Mouse (Mus musculus): ENCODE measurements at regions not wholly inside any gene's neighbourhood (a gene's known extent, or its start where the extent isn't known, plus 50 kb on each side); places are given as distances from the start of the nearest gene placed in this dataset.

DNA sequence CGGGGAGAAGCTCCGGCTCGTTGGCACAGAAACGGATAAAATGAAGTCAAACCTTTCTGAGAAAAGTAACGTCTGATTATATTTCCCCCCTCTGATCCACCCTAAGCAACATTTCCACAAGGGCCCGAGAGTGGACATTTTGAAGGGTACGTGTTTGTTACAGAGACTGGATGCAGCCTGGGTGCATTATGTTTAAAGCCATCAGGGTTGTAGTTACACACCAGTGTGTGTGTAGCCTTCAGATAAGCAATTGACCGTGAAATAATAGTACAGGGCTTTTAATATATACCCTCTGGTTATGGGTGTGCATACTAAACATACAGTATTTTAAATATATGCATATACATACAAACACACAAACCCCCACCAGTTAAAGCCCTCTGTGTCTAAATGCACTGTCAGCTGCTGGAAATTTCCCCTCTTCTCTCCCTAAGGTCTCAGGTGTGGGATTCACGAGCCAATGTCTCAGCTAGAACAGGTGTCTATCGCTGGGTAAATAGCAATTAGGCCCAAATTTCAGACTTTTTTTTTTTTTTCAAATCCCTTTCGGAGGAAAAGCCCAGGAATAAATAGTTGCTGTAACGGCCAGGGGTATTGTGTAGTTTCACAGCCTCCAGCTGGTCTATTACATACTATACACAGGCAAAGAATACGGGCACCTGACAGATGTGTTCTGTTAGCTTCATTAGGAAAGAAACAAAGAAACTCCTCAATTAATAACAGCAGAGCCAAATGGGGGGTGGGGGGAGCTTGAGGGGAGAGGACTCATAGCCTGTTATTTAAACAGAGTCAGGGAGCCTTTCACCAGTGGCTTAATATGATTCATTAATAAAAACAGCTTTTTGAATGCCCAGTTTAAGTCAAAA is 122.8 kb downstream of the Id4 start:
- in situ Hi-C loops (cut with MboI; ENCODE audit: low pct_ligation_motif_present, low pct_unique_long_range_greater_than_20kb, low sequenced_read_pairs) = no loop called here
- no peak for TF ChIP-seq MXI1 (IDR thresholded peaks at IDR 0.05; ENCODE audit: low read depth, low read length)
- TF ChIP-seq ZMIZ1 (IDR thresholded peaks at IDR 0.05; ENCODE audit: low read depth, low read length) = no peak
- TF ChIP-seq JUND (conservative IDR thresholded peaks at IDR 0.05; ENCODE audit: low read depth, low read length) = no peak
- TF ChIP-seq ZNF384 (IDR thresholded peaks at IDR 0.05; ENCODE audit: low read depth, low read length) = no peak
- TF ChIP-seq TCF12 (IDR thresholded peaks at IDR 0.05; ENCODE audit: low read depth, low read length) = no peak
- TF ChIP-seq SMC3 (IDR thresholded peaks at IDR 0.05; ENCODE audit: low read depth, low read length) = no peak
- TF ChIP-seq POLR2A (IDR thresholded peaks at IDR 0.05; ENCODE audit: low read depth, low read length) = no peak
- no peak for TF ChIP-seq CHD1 (IDR thresholded peaks at IDR 0.05; ENCODE audit: low read depth, low read length)
- no peak for TF ChIP-seq E2F4 (IDR thresholded peaks at IDR 0.05; ENCODE audit: insufficient replicate concordance, low read depth, low read length)
- no peak for TF ChIP-seq MYC (IDR thresholded peaks at IDR 0.05; ENCODE audit: low read depth, low read length)
- no peak for TF ChIP-seq MEF2A (IDR thresholded peaks at IDR 0.05; ENCODE audit: borderline replicate concordance, low read depth, low read length)
- no peak for TF ChIP-seq MAZ (IDR thresholded peaks at IDR 0.05; ENCODE audit: low read depth, low read length)
- no peak for TF ChIP-seq ELF1 (IDR thresholded peaks at IDR 0.05; ENCODE audit: low read depth, low read length)
- TF ChIP-seq USF1 (IDR thresholded peaks at IDR 0.05; ENCODE audit: low read depth, low read length) = no peak
- no peak for TF ChIP-seq CTCF (conservative IDR thresholded peaks at IDR 0.05 in 1 of 2, IDR thresholded peaks at IDR 0.05 in 1 of 2; ENCODE audit: low read depth in 2 of 2, low read length in 2 of 2)
- no peak for TF ChIP-seq MAX (IDR thresholded peaks at IDR 0.05; ENCODE audit: low read length)
- no peak for TF ChIP-seq POLR2AphosphoS2 (IDR thresholded peaks at IDR 0.05; ENCODE audit: low read depth, low read length)
- TF ChIP-seq EP300 (IDR thresholded peaks at IDR 0.05; ENCODE audit: low read length) = no peak
- TF ChIP-seq CHD2 (IDR thresholded peaks at IDR 0.05; ENCODE audit: low read length) = no peak
- TF ChIP-seq JUN (IDR thresholded peaks at IDR 0.05; ENCODE audit: insufficient read depth, low read depth, low read length) = no peak
- H3K27me3 ChIP-seq (replicated peaks) = no peaks in the 10 kb centered on the region

DNA sequence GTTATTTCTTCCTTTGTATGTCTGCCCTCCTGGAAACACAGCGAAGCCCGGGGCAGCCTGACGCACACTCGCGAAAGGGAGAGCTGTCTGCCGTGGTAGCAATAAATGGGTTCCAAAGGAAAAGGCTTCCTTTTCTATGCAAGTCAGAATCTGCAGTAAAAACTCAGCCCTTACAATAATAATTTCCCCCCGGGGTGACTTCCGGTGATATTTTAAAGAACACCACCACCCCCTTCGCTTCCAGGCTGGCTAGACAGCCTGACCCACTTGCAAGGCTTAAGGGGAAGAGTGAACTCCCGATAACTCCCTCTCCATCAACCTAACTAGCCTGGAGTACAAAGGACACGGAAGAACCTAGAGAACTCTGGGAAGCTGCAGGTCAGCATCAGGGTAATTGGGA is 123.9 kb downstream of the Id4 start:
- in situ Hi-C loops (cut with MboI; ENCODE audit: low pct_ligation_motif_present, low pct_unique_long_range_greater_than_20kb, low sequenced_read_pairs) = no loop called here
- DNase-seq (ENCODE audit: extremely low read depth) = no peak

More for the DNA sequence above, 122.8 kb downstream of the Id4 start:
- DNase-seq (ENCODE audit: extremely low read depth) = no peak
- Histone ChIP-seq H3K4me2 (ENCODE audit: insufficient read depth, low read depth, poor library complexity, severe bottlenecking) (no peak overlapping the region), H3K4me3 (replicated peaks in 1 of 3; ENCODE audit: low read depth in 2 of 3, low read length in 2 of 3, poor library complexity in 1 of 3) (no peak overlapping the region), H3K9ac (ENCODE audit: insufficient read depth, low read depth) (no peak overlapping the region), H3K27ac (ENCODE audit: insufficient read depth, low read depth) (no peak overlapping the region), H3K4me1 (ENCODE audit: control insufficient read depth in 1 of 2, insufficient read depth in 2 of 2) (no peaks in the 10 kb centered on the region), H3K9me3 (replicated peaks; ENCODE audit: low read length) (peaks cover 3% of the 10 kb centered on the region), H3K36me3 (replicated peaks in 1 of 2; ENCODE audit: control insufficient read depth in 1 of 2, insufficient read depth in 1 of 2, low read length in 1 of 2) (no peaks in the 10 kb centered on the region), H3K79me2 (replicated peaks; ENCODE audit: control insufficient read depth, extremely low read depth, insufficient read depth, poor library complexity, severe bottlenecking) (no peaks in the 10 kb centered on the region)
- dilution Hi-C loops (cut with MboI; ENCODE audit: extremely low pct_ligation_motif_present, extremely low pct_unique_long_range_greater_than_20kb, low sequenced_read_pairs) = no loop called here

More for the DNA sequence above, 123.9 kb downstream of the Id4 start:
- Histone ChIP-seq H3K4me2 (ENCODE audit: insufficient read depth, low read depth, poor library complexity, severe bottlenecking) (no peak overlapping the region), H3K27me3 (replicated peaks) (no peaks in the 10 kb centered on the region), H3K36me3 (replicated peaks in 1 of 2; ENCODE audit: control insufficient read depth in 1 of 2, insufficient read depth in 1 of 2, low read length in 1 of 2) (no peaks in the 10 kb centered on the region), H3K27ac (ENCODE audit: insufficient read depth, low read depth) (no peak overlapping the region), H3K4me3 (replicated peaks in 1 of 3; ENCODE audit: low read depth in 2 of 3, low read length in 2 of 3, poor library complexity in 1 of 3) (no peak overlapping the region), H3K9me3 (replicated peaks; ENCODE audit: low read length) (no peaks in the 10 kb centered on the region), H3K9ac (ENCODE audit: insufficient read depth, low read depth) (no peak overlapping the region), H3K4me1 (ENCODE audit: control insufficient read depth in 1 of 2, insufficient read depth in 2 of 2) (no peaks in the 10 kb centered on the region), H3K79me2 (replicated peaks; ENCODE audit: control insufficient read depth, extremely low read depth, insufficient read depth, poor library complexity, severe bottlenecking) (no peaks in the 10 kb centered on the region)
- dilution Hi-C loops (cut with MboI; ENCODE audit: extremely low pct_ligation_motif_present, extremely low pct_unique_long_range_greater_than_20kb, low sequenced_read_pairs) = no loop called here
- TF ChIP-seq NELFE (IDR thresholded peaks at IDR 0.05; ENCODE audit: low read depth, low read length) (no peak), IRF4 (IDR thresholded peaks at IDR 0.05; ENCODE audit: low read depth, low read length) (no peak), UBTF (IDR thresholded peaks at IDR 0.05; ENCODE audit: low read depth, low read length) (no peak), USF1 (IDR thresholded peaks at IDR 0.05; ENCODE audit: low read depth, low read length) (no peak), USF2 (conservative IDR thresholded peaks at IDR 0.05; ENCODE audit: low read depth, low read length) (no peak), POLR2AphosphoS2 (IDR thresholded peaks at IDR 0.05; ENCODE audit: low read depth, low read length) (no peak), JUN (IDR thresholded peaks at IDR 0.05; ENCODE audit: insufficient read depth, low read depth, low read length) (no peak), MAFK (IDR thresholded peaks at IDR 0.05; ENCODE audit: insufficient replicate concordance, low read length) (no peak), ELF1 (IDR thresholded peaks at IDR 0.05; ENCODE audit: low read depth, low read length) (no peak)
